In genomic region chr1:191178511-191179188, GRCm38 (mm10) we compare ENCODE assay signal across 12 mouse cellular contexts. TPM values are rescaled to one million over a fixed set of nuclear protein-coding genes. Genes with fewer than 3 reads are reported as not detected.
DNase-seq lines count a peak whose midpoint lies in the region; ATAC-seq lines count a peak whose summit lies in the region.
"Had no signal": no experiment of that assay in that cellular context is flagged by ENCODE, and none has a peak within 500 bp of the region (broad histone marks: within the 10 kb centered on the region; RNA-seq: fewer than 3 reads in every experiment).

No protein-coding gene starts in this region.

- no peaks in the 10 kb centered on the region for H3K9me3 ChIP-seq in forebrain, embryonic 14.5 days (replicated peaks; ENCODE audit: control insufficient read depth, low read length)
- H3K9me3 ChIP-seq in forebrain, embryonic 13.5 days (replicated peaks), result no peaks in the 10 kb centered on the region
- H3K9me3 ChIP-seq in lung, embryonic 15.5 days, result no peaks in the 10 kb centered on the region
- no peaks in the 10 kb centered on the region for H3K9me3 ChIP-seq in intestine, embryonic 15.5 days

- peaks cover 34% of the 10 kb centered on the region for H3K27me3 ChIP-seq in forebrain, embryonic 14.5 days (replicated peaks; ENCODE audit: control insufficient read depth, insufficient read depth, low read length)
- H3K27me3 ChIP-seq in forebrain, embryonic 13.5 days, result peaks cover 61% of the 10 kb centered on the region
- H3K27me3 ChIP-seq in lung, embryonic 15.5 days, result 0 out of 2 replicates have a peak, but pooled peaks cover 12% of the 10 kb centered on the region
- H3K27me3 ChIP-seq in intestine, embryonic 15.5 days (replicated peaks), result 0 out of 2 replicates have a peak, but pooled peaks cover 2% of the 10 kb centered on the region

- H3K4me2 ChIP-seq in forebrain, embryonic 14.5 days (ENCODE audit: low read length), result no peak overlapping the region
- no peak overlapping the region for H3K4me2 ChIP-seq in forebrain, embryonic 13.5 days
- H3K4me2 ChIP-seq in lung, embryonic 15.5 days, result peak overlapping the region; percentile 5; the same call in 1 of the 2 replicates
- H3K4me2 ChIP-seq in intestine, embryonic 15.5 days (replicated peaks), result peak overlapping the region; percentile 33

- ATAC-seq in forebrain, embryonic 14.5 days, result no peak
- ATAC-seq in forebrain, embryonic 13.5 days, result no peak
- ATAC-seq in lung, embryonic 15.5 days (ENCODE audit: borderline replicate concordance, extremely low read depth, low FRiP score, low TSS enrichment), result no peak
- ATAC-seq in intestine, embryonic 15.5 days, result no peak

- WGBS in forebrain, embryonic 14.5 days, result 50% methylated on average over 15 of the region's 15 CpGs
- WGBS in forebrain, embryonic 13.5 days, result 43% methylated on average over 15 of the region's 15 CpGs
- 29% methylated on average over 15 of the region's 15 CpGs for WGBS in lung, embryonic 15.5 days
- 30% methylated on average over 15 of the region's 15 CpGs for WGBS in intestine, embryonic 15.5 days

- no peak overlapping the region for H3K4me3 ChIP-seq in forebrain, embryonic 14.5 days (ENCODE audit: low read depth, low read length)
- no peak overlapping the region for H3K4me3 ChIP-seq in forebrain, embryonic 13.5 days
- no peak overlapping the region for H3K4me3 ChIP-seq in lung, embryonic 15.5 days
- H3K4me3 ChIP-seq in intestine, embryonic 15.5 days (replicated peaks), result no peak overlapping the region
- H3K4me3 ChIP-seq: heart, adult 2 months had no signal

- peaks cover 6% of the 10 kb centered on the region; the same call in 1 of the 2 replicates for H3K4me1 ChIP-seq in forebrain, embryonic 14.5 days (ENCODE audit: control insufficient read depth, insufficient read depth, low read length)
- peaks cover 21% of the 10 kb centered on the region for H3K4me1 ChIP-seq in forebrain, embryonic 13.5 days
- peaks cover 25% of the 10 kb centered on the region for H3K4me1 ChIP-seq in lung, embryonic 15.5 days
- peaks cover 33% of the 10 kb centered on the region for H3K4me1 ChIP-seq in intestine, embryonic 15.5 days (replicated peaks)

- H3K9ac ChIP-seq in forebrain, embryonic 14.5 days (ENCODE audit: low read length), result no peak overlapping the region
- no peak overlapping the region for H3K9ac ChIP-seq in forebrain, embryonic 13.5 days
- H3K9ac ChIP-seq in lung, embryonic 15.5 days, result no peak overlapping the region
- H3K9ac ChIP-seq in intestine, embryonic 15.5 days, result peak overlapping the region; percentile 18; the same call in 1 of the 2 replicates

- peak; percentile 41 for DNase-seq in forebrain, embryonic 14.5 days (ENCODE audit: low spot score)
- no peak for DNase-seq in lung, postnatal 36 days
- peak; percentile 28 for DNase-seq in mesoderm, embryonic 11.5 days (ENCODE audit: low read depth, low spot score)
- no peak for DNase-seq in urinary bladder, postnatal 14 days (ENCODE audit: low spot score)
- DNase-seq in left cerebral cortex, adult 11 months (ENCODE audit: low spot score), result no peak
- DNase-seq: cerebellum, adult 9-11 months; kidney, adult 2 months; lung, adult 2 months had no signal

- no peak overlapping the region for H3K27ac ChIP-seq in forebrain, embryonic 14.5 days (ENCODE audit: low read depth, low read length)
- no peak overlapping the region for H3K27ac ChIP-seq in forebrain, embryonic 13.5 days
- H3K27ac ChIP-seq in lung, embryonic 15.5 days, result no peak overlapping the region
- peak overlapping the region; percentile 48; the same call in 1 of the 2 replicates for H3K27ac ChIP-seq in intestine, embryonic 15.5 days
- H3K27ac ChIP-seq: heart, adult 2 months had no signal

- H3K36me3 ChIP-seq in forebrain, embryonic 14.5 days (ENCODE audit: control insufficient read depth, insufficient read depth, low read length), result no peaks in the 10 kb centered on the region
- H3K36me3 ChIP-seq in forebrain, embryonic 13.5 days (ENCODE audit: poor library complexity, severe bottlenecking), result no peaks in the 10 kb centered on the region
- H3K36me3 ChIP-seq in lung, embryonic 15.5 days, result no peaks in the 10 kb centered on the region
- no peaks in the 10 kb centered on the region for H3K36me3 ChIP-seq in intestine, embryonic 15.5 days

RNA-seq across cellular contexts. Expression of gene Fam71a, which starts 14.0 kb away (rescaled TPM):
- polyA plus RNA-seq in forebrain, embryonic 14.5 days (2014; fragmentation: Nextera tagmentation; extraction: Ambion mirVana), result not detected in 2 replicates
- polyA plus RNA-seq in forebrain, embryonic 13.5 days (2015; fragmentation: Nextera tagmentation; extraction: Ambion mirVana), result not detected in 2 replicates
- not detected in 2 replicates for polyA plus RNA-seq in lung, embryonic 15.5 days (2015; fragmentation: Nextera tagmentation; extraction: Ambion mirVana)
- not detected in 2 replicates for polyA plus RNA-seq in intestine, embryonic 15.5 days (2015; fragmentation: Nextera tagmentation; extraction: Ambion mirVana)
- polyA plus RNA-seq: heart, adult 2 months; kidney, adult 2 months; lung, adult 2 months had no signal

RNA-seq across cellular contexts. Expression of gene Atf3, which starts 39.2 kb away (rescaled TPM):
- 0.98 and 1.5 TPM in 2 replicates for polyA plus RNA-seq in forebrain, embryonic 14.5 days (2014; fragmentation: Nextera tagmentation; extraction: Ambion mirVana)
- 1.0 and 1.4 TPM in 2 replicates for polyA plus RNA-seq in forebrain, embryonic 13.5 days (2015; fragmentation: Nextera tagmentation; extraction: Ambion mirVana)
- polyA plus RNA-seq in lung, embryonic 15.5 days (2015; fragmentation: Nextera tagmentation; extraction: Ambion mirVana), result 4.1 and 4.3 TPM in 2 replicates
- polyA plus RNA-seq in intestine, embryonic 15.5 days (2015; fragmentation: Nextera tagmentation; extraction: Ambion mirVana), result 4.1 and 4.9 TPM in 2 replicates

Comparison
In these comparisons a context has a peak if more than half of its experiments do, and no peak if none do; other contexts are left out.
1. DNase-seq: peak in forebrain, embryonic 14.5 days (single experiment) and mesoderm, embryonic 11.5 days (single experiment); none in lung, postnatal 36 days (single experiment), urinary bladder, postnatal 14 days (single experiment) and left cerebral cortex, adult 11 months (single experiment).
2. H3K4me2 ChIP-seq: peak in lung, embryonic 15.5 days (single experiment) and intestine, embryonic 15.5 days (single experiment); none in forebrain, embryonic 14.5 days (single experiment) and forebrain, embryonic 13.5 days (single experiment).